Mouse (Mus musculus): ENCODE data around the gene Thap7. TPM values are rescaled to one million over a fixed set of nuclear protein-coding genes. Genes with fewer than 3 reads are reported as not detected.
A peak's percentile ranks its signal among the peaks of the same experiment; 100 is the strongest.
"Not testable (repeated sequence)": the region's sequence is repeated elsewhere in the genome, so short reads cannot be mapped to it uniquely, and the experiment has no call there.

Thap7 gene
- total RNA-seq, 1 experiment from 2014 or later: 40.7 TPM

DNA sequence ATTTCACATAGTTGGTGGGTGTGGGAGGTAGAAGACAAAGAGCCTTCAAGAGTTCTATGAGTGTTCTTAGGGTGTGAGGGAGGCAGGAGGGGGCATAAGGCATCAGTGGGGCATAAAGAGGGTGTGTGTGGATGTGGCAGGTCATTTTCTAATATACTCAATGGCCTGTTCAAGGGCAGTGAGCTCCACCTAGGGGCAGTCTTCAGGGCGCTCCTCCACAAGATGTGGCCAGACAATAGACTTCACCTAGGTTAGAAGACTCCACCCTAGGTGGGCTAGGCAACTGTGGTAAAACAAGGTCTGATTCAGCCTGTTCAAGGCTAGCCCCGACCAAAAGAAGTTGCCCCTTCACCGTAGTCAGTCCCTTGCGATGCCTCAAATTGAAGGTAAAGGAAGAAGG lies 1.3 kb upstream of the Thap7 start:
- no peak for DNase-seq

DNA sequence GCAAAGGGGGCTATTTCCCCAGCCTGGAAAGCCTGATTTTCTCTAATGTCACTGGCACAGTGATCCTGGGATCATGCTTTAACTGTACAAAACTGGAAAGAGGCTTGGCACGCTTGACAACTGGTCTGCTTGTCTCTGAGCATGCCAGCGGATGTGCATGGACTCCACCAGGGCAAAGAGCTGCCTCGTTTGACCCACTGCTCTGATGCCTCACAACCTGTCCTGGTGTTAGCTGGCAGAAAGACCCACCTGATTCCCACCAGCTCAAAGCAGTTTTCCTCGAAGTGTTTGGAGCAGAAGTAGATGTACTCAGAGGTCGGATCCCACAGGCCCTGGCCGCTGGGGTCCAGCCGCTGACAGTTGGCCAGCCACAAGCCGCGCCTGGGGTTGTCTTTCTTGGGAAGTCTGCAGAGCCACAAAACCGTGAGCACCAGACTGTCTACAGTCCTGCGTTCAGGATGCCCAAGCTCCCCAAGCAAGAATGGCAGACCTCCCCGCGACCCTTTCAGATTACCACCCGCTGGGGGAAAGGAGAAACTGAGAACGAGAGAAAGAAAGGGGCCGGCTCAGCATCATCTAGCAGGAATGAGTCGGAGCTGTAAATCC lies 852 bp downstream of the Thap7 start:
- no peak for DNase-seq

DNA sequence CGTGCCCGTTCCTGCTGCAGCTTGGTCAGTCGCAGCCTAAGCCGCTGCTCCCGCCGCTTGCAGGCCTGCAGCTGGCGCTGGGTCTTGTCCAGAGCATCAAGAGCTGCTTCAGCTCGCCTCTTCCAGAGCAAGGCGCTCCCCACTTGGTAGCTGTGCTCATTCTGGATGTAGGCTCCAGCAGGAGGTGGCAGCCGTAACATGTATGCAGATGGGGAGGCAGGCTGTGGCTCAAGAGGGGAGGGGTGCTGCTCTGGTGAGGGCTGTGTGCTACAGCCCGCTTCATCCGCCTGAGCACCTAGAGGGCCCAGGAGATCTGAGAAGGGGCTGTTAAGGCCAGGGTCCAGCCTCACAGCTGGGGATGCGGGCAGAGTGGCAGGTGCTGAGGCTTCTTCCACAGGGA lies 2.7 kb downstream of the Thap7 start:
- DNase-seq: no peak

DNA sequence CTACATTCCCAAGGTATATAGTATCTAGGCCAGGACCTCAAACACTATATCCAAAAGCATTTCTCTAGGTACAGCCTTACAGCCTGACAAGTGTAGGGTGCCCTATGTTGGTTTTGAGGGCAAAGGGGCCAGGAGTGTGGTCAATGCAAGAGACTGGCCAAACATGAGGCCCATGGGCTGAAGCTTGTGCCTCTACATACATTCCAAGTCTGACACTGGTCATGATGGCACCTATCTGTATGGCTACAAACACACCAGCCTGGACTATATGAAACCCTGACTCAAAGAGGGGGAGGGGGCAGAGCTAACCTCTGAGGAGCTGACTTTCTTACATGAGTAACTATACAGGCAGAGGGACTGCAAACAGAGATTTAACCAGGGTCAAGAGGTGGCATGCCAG lies 3.3 kb downstream of the Thap7 start:
- DNase-seq: no peak

DNA sequence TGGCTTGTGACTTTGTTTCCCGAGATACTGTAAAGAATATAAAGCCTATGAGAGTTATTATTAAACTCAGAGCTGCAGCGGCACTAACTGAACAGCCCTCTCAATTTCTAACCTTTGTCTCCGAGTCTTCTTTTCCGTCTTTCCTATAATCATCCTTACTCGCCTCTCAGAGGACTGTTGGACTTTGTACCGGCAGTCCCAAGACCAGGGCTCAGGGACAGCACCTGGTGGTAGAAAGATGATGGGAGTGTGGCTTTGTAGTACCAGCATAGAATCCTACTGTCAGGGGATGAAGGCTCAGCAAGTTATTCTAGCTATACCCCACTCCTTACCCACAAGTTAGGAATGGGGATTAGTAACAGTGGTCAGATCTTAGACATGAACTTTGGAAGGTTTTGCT lies 4.7 kb downstream of the Thap7 start:
- no peak for DNase-seq

DNA sequence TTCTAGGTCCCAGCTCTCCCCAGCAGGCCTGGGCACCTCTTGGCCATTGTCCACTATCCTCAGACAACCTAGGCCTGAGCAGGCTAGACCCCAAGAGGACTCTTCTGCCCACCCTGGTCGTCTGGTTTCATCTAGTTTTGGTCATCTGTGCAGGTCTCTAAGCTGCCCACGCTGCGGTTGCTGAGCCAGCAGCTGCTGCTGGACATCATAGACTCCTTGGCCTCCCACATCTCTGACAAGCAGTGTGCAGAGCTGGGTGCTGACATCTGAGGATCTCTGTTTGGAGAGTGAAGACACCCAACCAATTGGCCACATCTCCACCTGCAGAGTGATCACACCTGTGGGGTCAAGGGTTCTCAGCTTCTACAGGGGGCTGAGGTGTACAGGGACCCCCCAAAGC lies 5.4 kb downstream of the Thap7 start:
- no peak for DNase-seq

DNA sequence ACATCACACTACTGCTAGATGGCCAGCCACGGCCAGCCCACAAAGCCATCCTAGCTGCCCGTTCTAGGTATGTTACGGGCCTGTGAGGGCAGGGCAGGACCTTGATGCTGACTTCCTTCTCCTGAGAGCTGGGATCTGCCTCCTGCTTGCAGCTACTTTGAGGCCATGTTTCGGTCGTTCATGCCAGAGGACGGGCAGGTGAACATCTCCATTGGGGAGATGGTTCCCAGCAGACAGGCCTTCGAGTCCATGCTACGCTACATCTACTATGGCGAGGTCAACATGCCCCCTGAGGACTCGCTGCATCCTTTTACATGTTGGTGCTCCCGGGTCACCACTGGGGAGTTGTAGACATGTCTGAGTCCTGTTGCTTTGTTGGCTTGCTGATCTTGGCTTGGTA lies 6.8 kb downstream of the Thap7 start:
- no peak for DNase-seq

DNA sequence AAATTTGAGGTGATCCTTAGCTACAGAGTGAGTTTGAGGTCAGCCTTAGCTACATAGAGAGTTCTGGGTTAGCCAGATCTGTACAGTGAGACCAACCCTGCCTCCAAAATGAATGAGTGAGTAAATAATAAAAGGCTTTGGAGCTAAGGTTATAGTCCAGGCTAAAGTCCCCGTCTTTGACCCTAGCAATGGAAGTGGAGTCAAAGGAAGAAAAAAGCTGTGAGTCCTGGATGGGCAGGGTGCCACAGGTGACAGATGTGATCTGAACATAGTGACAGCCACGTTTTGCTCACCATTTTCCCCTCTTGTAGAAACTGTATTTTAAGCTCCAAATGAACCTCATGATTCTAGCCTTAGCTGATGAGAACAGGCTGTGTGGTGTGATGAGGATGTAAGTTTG lies 12.0 kb downstream of the Thap7 start:
- DNase-seq: no peak

DNA sequence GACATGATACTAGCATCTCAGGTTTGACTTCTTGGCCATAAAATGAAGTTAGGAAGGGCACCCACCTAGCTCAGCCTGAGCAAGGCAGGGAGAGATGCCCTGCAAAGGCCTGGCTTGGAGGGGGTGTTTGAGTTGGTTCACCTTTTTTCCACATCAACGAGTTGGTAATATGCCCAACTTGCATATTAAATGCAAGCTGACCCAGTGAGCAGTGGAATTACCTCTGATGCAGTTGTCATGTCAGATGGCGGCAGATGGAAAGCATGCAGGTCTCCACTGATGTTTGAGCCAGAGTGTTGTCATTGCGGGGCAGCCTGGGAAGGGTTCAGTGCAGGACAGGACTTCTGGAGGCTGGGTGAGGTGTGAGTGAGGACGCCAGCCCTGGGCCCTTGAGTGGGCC lies 19.5 kb downstream of the Thap7 start:
- no peak for DNase-seq

DNA sequence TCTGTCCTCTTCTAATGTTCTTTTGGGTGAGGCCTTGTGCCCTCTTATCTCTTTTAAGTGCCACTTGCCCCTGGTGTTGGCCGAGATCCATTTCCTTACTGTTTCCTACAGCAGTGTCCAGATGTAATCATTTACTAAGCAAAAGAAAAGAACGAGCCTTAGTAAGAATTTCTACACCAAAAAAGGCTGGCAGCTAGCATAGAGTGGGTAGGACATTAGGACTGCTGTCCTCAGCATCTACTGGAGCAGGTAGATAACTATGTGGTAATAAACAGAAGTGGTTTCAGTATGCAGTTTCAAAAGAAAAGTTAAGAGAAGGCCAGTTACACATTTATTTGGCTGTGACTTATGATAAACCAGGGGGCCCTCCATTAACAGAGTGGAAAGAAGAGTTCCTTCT lies 20.2 kb downstream of the Thap7 start:
- DNase-seq: no peak

DNA sequence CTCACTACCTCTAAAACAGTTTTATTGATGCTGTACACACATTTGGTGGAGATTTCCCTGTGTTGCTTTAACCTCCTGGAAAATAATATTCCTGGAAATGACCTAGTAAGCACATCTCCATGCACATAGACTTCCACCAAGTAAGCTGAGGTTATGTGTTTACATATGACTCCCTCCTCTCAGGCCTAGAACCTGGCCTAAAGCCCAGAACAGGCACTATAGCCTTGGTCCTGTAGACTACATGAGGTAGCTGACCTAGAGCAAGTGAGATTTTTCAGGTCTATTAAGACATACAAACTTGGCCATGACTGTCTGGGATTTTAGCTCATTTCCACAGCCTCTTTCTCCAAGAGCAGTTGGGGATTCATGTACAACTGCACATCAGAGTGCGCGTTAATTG lies 20.8 kb downstream of the Thap7 start:
- DNase-seq: no peak

DNA sequence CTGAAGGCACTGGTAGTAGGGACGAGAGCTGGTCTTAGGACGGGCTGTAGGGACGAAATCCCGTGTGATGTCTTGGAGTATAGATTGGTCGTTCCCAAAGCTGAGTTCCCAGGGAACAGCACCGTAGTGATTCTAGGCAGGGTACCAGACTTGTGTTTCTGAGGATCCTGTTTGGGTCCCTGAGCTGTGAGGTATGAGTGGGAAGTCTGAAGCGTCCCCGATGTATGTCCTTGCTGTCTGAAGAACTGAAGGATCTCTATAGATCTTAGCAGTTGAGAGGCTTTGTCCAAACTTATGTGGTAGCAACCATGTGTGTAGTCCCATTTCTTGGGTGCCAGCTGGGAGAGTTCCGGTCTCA lies 21.7 kb downstream of the Thap7 start:
- DNase-seq: no peak

DNA sequence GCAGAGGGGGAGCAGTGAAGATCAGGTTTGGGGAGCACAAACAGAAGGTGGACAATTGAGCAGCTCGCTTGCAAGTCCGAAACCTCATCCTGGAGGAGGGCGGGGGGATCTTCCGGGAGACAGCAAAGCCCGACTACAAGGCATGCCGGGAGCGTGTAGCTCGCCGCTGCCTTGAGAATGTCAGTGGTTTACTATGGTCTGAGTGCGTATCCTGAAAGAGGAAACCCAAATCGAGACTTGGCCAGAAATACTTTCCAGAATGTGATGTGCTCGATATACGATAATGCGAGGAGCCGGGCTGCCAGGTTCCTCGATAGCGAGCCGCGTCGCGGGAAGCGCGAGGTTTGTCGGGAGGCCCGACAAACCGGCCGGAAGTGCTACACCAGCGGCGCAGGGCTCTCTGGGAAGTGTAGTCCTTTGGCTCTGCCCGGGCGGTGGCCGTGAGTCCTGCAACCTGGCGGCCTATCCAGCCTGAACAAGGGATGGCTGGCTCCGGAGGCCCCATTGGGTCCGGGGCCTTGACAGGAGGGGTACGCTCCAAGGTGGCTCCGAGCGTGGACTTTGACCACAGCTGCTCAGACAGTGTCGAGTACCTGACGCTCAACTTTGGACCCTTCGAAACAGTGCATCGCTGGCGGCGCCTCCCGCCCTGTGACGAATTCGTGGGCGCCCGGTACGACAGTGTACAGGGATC lies 22.2 kb downstream of the Thap7 start, which contains the start of gene Lztr1:
Gene Lztr1, plus strand, starts transcription at position 143 of the 694 bp plus-strand sequence.
- peak; percentile 85 for DNase-seq

DNA sequence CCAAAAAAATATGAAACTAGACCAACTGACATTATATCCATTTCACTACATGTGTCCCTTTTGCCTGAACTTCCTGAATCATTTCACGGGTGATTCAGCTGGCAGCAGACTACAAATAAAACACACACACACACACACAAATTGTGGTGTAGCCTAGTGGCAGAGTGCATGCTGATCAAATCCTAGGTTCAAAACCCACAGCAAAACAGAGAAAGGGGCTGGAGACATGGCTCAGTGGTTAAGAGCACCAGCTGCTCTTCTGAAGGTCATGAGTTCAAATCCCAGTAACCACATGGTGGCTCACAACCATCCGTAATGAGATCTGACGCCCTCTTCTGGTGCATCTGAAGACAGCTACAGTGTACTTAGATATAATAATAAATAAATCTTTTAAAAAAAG lies 22.9 kb downstream of the Thap7 start:
- DNase-seq: not testable (repeated sequence)

DNA sequence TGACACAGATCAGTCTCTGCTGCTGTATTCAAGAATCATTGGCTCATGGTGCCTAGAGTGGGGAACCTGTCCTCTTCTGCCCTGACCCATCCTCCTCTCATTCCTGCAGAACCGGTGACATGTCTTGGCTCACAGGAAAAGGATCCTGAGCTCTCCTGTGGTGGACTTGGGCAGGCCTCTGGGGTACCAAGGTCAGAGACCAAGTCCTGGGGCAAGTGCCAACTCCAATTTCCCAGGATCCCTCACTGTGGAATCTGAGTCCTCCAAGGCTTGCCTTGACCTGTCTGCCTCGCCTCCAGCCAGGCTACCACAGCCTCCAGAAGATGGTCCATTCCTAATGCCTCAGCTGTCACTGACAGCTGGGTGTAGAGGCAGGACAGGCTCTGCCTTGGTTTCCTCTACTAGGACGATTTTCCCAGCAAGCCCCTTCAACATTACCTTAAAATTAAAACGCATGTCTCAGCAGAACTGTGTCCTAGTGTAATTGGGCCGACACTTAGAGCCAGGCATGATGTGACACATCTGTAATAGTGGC lies 23.9 kb downstream of the Thap7 start:
- no peak for DNase-seq

DNA sequence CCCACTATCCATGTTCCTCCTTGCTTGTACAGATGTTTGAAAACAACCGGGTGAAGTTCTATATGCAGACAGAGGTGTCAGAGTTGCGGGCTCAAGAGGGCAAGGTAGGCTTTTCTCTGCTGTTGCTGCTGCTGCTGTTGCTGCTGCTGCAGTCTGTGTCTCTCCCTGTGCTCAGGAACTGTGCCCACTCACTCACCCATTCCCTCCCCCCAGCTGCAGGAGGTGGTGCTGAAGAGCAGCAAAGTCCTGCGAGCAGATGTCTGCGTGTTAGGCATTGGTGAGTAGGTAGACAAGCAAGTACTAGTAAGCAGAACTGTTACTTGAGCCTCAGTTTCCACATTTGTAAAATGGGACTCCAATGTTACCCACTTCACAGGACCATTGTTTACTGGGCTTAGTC lies 28.3 kb downstream of the Thap7 start:
- DNase-seq: no peak

DNA sequence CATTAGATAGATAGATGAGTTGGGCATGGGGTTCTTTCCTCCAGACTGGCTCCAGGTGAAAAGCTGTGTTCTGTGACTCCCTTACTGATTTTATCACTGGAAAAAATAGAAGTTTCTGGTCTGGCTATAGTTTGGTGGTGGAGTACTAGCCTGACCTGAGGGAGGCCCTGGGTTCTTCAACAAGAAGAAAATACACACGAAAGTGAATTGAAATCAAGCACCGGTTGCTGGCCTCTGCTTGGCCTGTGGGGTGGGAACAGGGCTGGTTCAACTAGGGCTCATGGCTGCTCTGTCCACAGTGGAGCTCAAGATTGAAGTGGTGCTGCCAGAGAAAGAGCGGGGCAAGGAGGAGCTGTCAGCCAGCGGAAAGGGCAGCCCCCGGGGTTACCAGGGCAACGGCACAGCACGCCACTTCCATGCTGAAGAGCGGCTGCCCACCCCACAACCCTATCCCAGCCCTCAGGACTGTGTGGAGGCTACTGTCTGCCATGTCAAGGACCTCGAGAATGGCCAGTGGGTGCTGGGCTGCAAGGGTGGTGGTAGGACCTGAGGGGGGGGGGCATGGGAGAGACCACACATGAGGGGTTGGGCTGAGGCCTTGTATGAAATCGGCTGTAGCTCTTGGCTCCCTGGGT lies 31.6 kb downstream of the Thap7 start:
- DNase-seq: no peak

DNA sequence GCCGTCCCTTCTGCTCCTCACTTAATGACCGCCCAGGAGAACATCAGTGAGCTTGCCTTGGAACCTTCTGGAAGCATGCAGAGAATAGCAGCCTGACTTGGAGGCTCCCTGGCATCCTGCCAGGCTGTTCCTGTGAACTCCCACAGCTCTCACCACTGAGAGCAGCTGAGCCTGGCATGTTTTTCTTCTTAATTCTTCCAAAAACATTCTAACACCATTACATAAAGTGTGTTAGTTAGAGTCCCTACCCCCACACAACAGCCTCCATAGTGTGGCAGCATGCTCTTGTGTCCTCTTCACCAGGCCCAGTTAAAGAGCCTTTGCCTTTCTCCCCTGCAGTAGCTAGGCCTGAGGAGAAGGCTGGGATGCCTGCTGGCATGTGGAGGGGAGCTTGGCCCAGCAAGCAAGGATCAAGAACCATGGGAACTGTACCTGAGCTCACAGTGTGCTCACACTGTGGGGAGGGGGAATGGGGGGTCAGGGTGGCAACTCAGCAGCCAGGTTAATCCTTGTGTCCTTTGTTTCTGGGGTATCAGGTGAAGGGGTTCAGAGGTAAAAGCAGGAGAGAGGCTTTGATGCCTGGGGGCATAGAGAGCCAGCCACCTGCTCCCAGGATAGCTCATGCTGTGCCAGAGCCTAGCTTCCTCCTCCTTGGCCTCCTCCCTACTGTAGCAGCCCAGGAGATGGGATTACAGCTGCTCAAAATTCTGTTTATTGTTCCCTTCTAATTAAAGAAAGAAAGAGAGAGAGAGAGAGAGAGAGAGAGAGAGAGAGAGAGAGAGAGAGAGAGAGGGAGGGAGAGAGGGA lies 34.2 kb downstream of the Thap7 start:
- DNase-seq: peak; percentile 61

DNA sequence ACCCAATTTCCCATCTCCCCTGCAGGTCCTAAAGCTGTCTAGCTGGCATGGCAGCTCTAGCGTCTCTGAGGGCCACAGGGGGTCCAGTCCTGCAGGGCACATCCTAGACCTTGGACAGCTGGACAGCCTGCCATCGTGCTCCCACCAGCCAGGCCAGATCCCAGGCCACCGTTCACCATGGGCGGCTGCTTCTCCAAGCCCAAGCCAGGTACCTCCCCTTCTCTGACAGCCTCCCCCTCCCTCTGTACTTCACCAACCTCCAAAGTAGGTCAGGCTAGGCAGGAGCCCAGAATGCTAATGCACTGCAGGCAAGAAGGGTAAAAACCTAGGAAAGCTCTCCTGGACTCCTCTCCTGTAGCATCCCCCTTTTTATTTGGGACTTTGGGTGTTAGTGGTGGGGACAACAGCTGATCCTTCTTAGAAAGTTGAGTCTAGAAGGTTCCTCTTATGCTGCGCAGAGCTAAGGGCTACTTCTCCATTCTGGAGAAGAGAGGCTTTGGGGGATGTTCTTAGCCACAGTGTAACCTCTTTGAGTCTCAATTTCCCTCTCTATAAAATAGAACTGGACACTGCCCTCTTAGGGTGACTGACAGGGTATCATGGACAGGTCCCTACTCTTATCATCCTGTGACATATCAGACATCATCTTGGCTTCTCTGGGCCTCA lies 38.9 kb downstream of the Thap7 start:
- no peak for DNase-seq

DNA sequence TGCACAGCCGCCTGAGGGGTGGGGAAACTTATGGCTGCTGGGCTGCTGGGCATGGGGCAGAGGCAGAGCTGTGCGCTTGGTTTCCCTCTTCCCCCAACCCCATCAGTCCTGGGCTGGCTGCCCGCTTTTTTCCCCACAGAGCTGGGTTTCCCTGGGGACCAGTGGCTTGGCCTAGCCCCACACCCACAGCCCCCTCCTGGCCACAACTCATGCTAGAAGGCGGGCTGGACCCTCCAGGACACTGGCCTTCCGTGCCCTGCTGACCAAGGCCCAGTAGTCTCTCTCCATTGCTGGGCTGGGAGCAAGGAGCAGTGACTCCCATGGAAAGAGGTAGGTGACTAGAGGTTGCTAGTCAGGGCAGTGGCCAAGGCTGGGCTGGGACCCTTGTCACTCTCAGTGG lies 39.8 kb downstream of the Thap7 start:
- DNase-seq: no peak

DNA sequence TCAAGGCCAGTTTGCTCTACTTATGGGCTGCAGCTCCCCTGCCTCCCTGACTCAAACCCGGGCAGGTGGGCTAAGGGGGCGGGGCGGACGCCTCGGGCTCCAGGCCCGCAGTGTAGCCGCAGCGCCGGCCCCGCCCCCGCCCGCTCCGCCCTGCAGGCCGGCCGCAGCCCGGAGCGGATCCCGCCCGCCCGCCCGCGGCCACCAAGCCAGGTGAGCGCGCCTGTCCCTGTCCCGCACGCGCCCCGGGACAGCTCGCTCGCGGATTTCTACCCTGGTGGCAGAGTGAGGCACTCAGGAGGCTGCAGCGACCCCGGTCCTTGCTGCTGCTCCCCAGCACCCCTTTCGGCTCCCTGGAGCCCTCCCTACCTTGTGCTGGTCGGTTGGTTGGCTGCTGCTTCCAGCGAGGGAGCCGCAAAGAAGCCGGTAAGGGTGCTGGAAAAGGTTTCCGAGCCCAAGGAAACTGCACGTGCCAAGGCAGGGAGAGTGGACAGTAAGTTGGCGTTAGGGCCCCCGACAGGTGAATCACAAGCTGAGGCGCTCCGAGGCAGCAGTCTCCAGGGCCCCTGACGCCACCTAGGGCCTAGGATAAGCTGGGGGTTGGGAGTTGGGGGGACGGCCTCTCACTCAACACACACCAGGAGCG lies 41.3 kb downstream of the Thap7 start, which contains the start of gene Aifm3:
Gene Aifm3, plus strand, starts transcription at position 143 of the 643 bp plus-strand sequence.
- peak; percentile 63 for DNase-seq

All from adrenal gland, postnatal 25 days (tissue).